Mouse (Mus musculus): ENCODE data around the gene Tmem252.

GRCm38 (mm10) chr19:24673331-24673730 lies 477 bp upstream of the Tmem252 start:
- TF ChIP-seq CTCF (IDR thresholded peaks at IDR 0.05; ENCODE audit: control insufficient read depth, insufficient read depth, low read length), result no peak
- no peak for TF ChIP-seq POLR2A (IDR thresholded peaks at IDR 0.05; ENCODE audit: borderline replicate concordance, control insufficient read depth, low read depth, low read length)
